Mouse (Mus musculus) E14TG2a.4 (cell line): ENCODE results near the gene Rnf227.

Experiments used
- CTCF ChIP-seq: conservative IDR thresholded peaks from 2 replicates; pipeline ENCODE4 v1.5.1; 2014; ENCODE audit warnings: low read length
- NANOG ChIP-seq: IDR thresholded peaks from 2 replicates; pipeline ENCODE4 v1.6.1; 2014; ENCODE audit warnings: borderline replicate concordance, low read length, mixed read lengths
- POU5F1 ChIP-seq: IDR thresholded peaks from 2 replicates; pipeline ENCODE4 v1.6.1; 2014; ENCODE audit warnings: low read length, borderline replicate concordance

DNA sequence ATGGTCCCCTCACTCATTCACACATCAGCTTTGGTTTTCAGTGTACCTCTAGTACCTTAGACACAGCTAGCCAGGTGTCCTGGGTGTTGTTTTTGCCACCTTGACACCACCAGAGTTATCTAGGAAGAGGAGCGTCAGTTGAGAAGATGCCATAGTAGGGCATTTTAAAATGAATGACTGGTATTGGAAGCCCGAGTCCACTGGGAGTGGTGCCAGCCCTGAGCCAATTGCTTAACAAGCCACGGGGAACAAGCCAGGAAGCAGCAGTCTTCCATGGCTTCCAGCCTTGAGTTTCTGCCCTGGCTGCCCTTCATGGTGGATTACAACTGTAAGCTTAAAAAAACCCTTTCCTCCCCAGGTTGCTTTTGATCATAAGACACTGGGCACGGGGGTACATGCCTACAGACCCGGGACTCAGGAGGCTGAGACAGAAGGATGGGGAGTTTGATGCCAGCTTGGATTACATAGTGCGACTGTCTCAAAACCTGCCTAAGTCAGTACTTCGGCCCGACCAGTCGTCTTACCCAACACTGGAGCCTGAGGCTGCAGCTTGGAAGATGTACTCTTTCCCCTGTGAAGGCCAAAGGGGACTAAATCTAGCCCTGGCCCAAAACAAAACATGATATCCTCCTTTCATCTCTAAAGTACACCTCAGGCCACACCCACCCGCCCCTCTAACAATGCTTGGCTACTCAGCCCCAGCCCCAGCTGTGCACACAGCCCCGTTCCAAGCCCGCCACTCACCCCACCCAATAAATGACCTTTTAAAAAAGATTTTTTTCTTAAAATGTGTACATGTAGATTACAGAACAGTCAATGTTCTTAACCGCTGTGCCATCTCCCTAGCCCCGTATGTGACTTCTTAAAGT, 49.5 kb downstream of the Rnf227 start:
- TF ChIP-seq CTCF (no peak), NANOG (no peak), POU5F1 (no peak)
